Mouse (Mus musculus) liver, embryonic 15.5 days (tissue): ENCODE results near the gene Plscr2. TPM values are rescaled to one million over a fixed set of nuclear protein-coding genes. Genes with fewer than 3 reads are reported as not detected.

Experiments
- ATAC-seq: fragments of 200-750 bp; cut with Nextera tagmentation; 2 replicates; pipeline ENCODE4 v1.8.0; 2017; ENCODE audit warnings: moderate number of reproducible peaks, mild to moderate bottlenecking, moderate library complexity; ENCODE audit not compliant: insufficient read depth
- H3K27ac ChIP-seq: fragments of 300-500 bp; sonication (generic); replicated peaks from 2 replicates; pipeline ENCODE4 v1.5.1; 2015; ENCODE audit warnings: mild to moderate bottlenecking, inconsistent platforms
- H3K27me3 ChIP-seq: fragments of 300-500 bp; sonication (generic); 2 replicates; pipeline ENCODE4 v1.6.1; 2015; ENCODE audit warnings: mild to moderate bottlenecking, inconsistent platforms
- H3K36me3 ChIP-seq: fragments of 300-500 bp; sonication (generic); replicated peaks from 2 replicates; pipeline ENCODE4 v1.6.1; 2015; ENCODE audit warnings: moderate library complexity, mild to moderate bottlenecking, inconsistent platforms
- H3K4me1 ChIP-seq: fragments of 300-500 bp; sonication (generic); replicated peaks from 2 replicates; pipeline ENCODE4 v1.6.1; 2015; ENCODE audit warnings: inconsistent platforms
- H3K4me2 ChIP-seq: fragments of 300-500 bp; sonication (generic); 2 replicates; pipeline ENCODE4 v1.6.1; 2015; ENCODE audit warnings: moderate library complexity, mild to moderate bottlenecking, inconsistent platforms
- H3K4me3 ChIP-seq: fragments of 300-500 bp; sonication (generic); replicated peaks from 2 replicates; pipeline ENCODE4 v1.5.1; 2015; ENCODE audit warnings: mild to moderate bottlenecking, inconsistent platforms
- H3K9ac ChIP-seq: fragments of 300-500 bp; sonication (generic); 2 replicates; pipeline ENCODE4 v1.6.1; 2015; ENCODE audit warnings: moderate library complexity, mild to moderate bottlenecking, inconsistent platforms
- H3K9me3 ChIP-seq: fragments of 300-500 bp; sonication (generic); replicated peaks from 2 replicates; pipeline ENCODE4 v1.6.1; 2016; ENCODE audit warnings: inconsistent platforms
- WGBS: fragments of 180-500 bp; shearing (Covaris S2); methylation state at CpG from one replicate; pipeline ENCODE4 v1.1.7; 2015; ENCODE audit warnings: mixed read lengths; ENCODE audit not compliant: insufficient replicate concordance; 5-methylcytosine and 5-hydroxymethylcytosine counted together
- polyA plus RNA-seq: library from polyadenylated mRNA; unstranded; fragments of >200 nt; fragmentation: Nextera tagmentation; extraction: Ambion mirVana; gene quantifications from 2 replicates; pipeline ENCODE4 v1.2.1, GENCODE M21; 2015

Gene Plscr2
- 0.48 and 0.64 TPM in 2 replicates for polyA plus RNA-seq

GRCm38 (mm10) chr9:92275486-92276207 is at the start of gene Plscr2:
Gene Plscr2, plus strand, starts transcription at chr9:92275602.
- Histone ChIP-seq H3K9me3 (no peaks in the 10 kb centered on the region), H3K4me1 (peaks cover 28% of the 10 kb centered on the region), H3K27ac (0 out of 2 replicates have a peak within 1 kb of the TSS, but pooled peaks have one; percentile 19), H3K4me3 (no peak within 1 kb of the TSS), H3K4me2 (no peak within 1 kb of the TSS), H3K27me3 (no peaks in the 10 kb centered on the region), H3K9ac (no peak within 1 kb of the TSS), H3K36me3 (peaks cover 3% of the 10 kb centered on the region)
- WGBS, result 62% methylated on average over 9 of the region's 9 CpGs
- no peak for ATAC-seq

DNA sequence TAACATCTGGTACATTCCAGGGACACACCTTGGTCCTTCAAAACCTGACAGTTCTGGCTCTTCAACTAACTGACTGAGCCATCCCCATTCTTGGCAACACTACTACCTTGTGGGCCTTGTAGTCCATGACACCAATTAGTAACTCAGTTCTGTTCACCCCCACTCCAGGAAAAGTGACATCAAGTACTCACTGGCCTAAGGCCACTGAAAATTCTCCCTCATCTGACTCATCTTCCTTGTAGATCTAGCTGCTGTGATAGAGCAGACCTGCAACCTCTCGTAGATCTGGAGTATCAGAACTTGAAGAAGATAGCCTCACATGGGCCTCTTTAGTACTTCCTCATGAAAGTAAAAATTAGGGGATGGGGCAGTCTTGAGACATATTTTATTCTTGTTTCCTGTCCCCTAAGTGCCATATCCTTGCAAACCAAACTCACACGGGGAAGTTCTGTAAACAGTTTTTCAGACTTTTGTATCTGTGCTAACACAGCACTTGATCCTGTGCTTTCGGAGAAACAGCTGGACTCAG is 49.2 kb upstream of the Plscr2 start:
- no peak overlapping the region for H3K27ac ChIP-seq
- no peak overlapping the region for H3K9ac ChIP-seq
- no peak for ATAC-seq
- H3K4me3 ChIP-seq, result no peak overlapping the region
- no peaks in the 10 kb centered on the region for H3K9me3 ChIP-seq
- no peaks in the 10 kb centered on the region for H3K27me3 ChIP-seq
- no peaks in the 10 kb centered on the region for H3K36me3 ChIP-seq
- peaks cover 6% of the 10 kb centered on the region; the same call in 1 of the 2 replicates for H3K4me1 ChIP-seq
- 23% methylated on average over 3 of the region's 3 CpGs for WGBS
- H3K4me2 ChIP-seq, result no peak overlapping the region

DNA sequence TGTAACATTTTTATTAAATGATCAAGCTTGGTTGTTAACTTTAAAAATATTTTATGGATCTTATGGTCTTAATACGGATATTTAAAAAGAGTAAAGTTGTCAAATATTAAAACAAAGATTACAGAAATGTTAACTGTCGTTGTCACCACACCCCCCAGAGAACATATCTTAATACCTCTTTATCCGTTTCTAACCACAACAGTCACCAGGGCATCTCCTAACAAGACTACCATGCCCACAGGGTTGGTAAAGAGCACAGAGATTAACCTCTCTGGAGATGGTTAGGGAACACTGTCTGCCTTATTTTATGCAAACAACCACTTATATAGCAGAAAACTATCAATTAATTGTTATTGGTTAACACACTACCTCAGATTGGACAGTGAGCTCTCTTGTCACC is 48.6 kb upstream of the Plscr2 start:
- Histone ChIP-seq H3K9ac (no peak overlapping the region), H3K27ac (no peak overlapping the region), H3K4me3 (no peak overlapping the region), H3K9me3 (no peaks in the 10 kb centered on the region), H3K36me3 (no peaks in the 10 kb centered on the region), H3K4me2 (no peak overlapping the region), H3K27me3 (no peaks in the 10 kb centered on the region), H3K4me1 (peaks cover 6% of the 10 kb centered on the region; the same call in 1 of the 2 replicates)
- no peak for ATAC-seq
- WGBS, result 28% methylated on average over 3 of the region's 3 CpGs

GRCm38 (mm10) chr9:92228867-92229832 is 46.3 kb upstream of the Plscr2 start:
- Histone ChIP-seq H3K27ac (no peak overlapping the region), H3K36me3 (no peaks in the 10 kb centered on the region), H3K4me2 (no peak overlapping the region), H3K4me1 (peaks cover 6% of the 10 kb centered on the region; the same call in 1 of the 2 replicates), H3K9me3 (no peaks in the 10 kb centered on the region), H3K4me3 (no peak overlapping the region), H3K9ac (no peak overlapping the region), H3K27me3 (no peaks in the 10 kb centered on the region)
- WGBS, result 54% methylated on average over 16 of the region's 16 CpGs
- ATAC-seq, result no peak

- H3K9me3 ChIP-seq, result no peaks in the 10 kb centered on the region
- no peak overlapping the region for H3K4me3 ChIP-seq
- H3K27ac ChIP-seq, result no peak overlapping the region
- no peaks in the 10 kb centered on the region for H3K27me3 ChIP-seq
- H3K9ac ChIP-seq, result no peak overlapping the region
- ATAC-seq, result no peak
- no peaks in the 10 kb centered on the region for H3K36me3 ChIP-seq
- 27% methylated on average over 2 of the region's 2 CpGs for WGBS
- H3K4me1 ChIP-seq, result peaks cover 6% of the 10 kb centered on the region; the same call in 1 of the 2 replicates
- H3K4me2 ChIP-seq, result no peak overlapping the region
Measured at GRCm38 (mm10) chr9:92229833-92230205, 45.6 kb upstream of the Plscr2 start.

DNA sequence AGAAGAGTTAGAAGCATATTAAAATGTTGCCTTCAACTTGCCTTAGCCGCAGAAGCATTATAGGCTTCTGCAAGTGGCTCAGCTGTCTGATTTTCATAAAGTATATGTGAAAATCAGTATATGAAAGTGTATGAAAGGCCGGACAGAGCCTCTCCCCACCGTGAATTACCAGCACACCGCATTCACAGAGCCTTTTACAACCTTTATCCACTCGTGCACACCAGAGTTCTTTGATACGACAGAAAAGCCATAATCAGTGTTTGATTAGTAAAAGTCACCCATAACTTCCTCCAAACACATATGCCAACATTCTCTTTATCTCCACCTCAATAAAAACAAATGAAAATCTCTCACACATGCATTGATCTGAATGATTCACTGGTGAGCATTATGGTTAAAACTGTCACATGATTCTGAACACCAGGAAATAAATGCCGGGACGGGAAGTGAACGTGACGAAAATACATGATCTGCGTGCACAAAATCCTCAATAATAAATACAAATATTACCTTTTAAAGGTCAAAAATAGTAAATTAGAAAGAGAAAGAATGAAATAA is 40.4 kb upstream of the Plscr2 start:
- ATAC-seq, result no peak

GRCm38 (mm10) chr9:92248773-92249446 is 26.5 kb upstream of the Plscr2 start:
- no peaks in the 10 kb centered on the region for H3K9me3 ChIP-seq
- H3K27me3 ChIP-seq, result no peaks in the 10 kb centered on the region
- H3K4me1 ChIP-seq, result peaks cover 25% of the 10 kb centered on the region
- H3K4me2 ChIP-seq, result peak overlapping the region; percentile 70
- WGBS, result 60% methylated on average over 7 of the region's 7 CpGs
- no peak overlapping the region for H3K27ac ChIP-seq
- H3K9ac ChIP-seq, result no peak overlapping the region
- H3K36me3 ChIP-seq, result no peaks in the 10 kb centered on the region
- H3K4me3 ChIP-seq, result no peak overlapping the region
- ATAC-seq, result no peak

More for the DNA sequence above, 40.4 kb upstream of the Plscr2 start:
- no peak overlapping the region for H3K27ac ChIP-seq
- WGBS, result 76% methylated on average over 11 of the region's 11 CpGs
- H3K9me3 ChIP-seq, result no peaks in the 10 kb centered on the region
- no peaks in the 10 kb centered on the region; the same call in 1 of the 2 replicates for H3K4me1 ChIP-seq
- no peaks in the 10 kb centered on the region for H3K36me3 ChIP-seq
- H3K27me3 ChIP-seq, result no peaks in the 10 kb centered on the region
- no peak overlapping the region for H3K4me3 ChIP-seq
- no peak overlapping the region for H3K4me2 ChIP-seq
- H3K9ac ChIP-seq, result no peak overlapping the region

GRCm38 (mm10) chr9:92249447-92249852 is 26.0 kb upstream of the Plscr2 start, which contains the start of gene Plscr1:
Gene Plscr1, plus strand, starts transcription at chr9:92249750.
- Histone ChIP-seq H3K4me1 (peaks cover 28% of the 10 kb centered on the region), H3K9ac (peak within 1 kb of the TSS; percentile 54), H3K27ac (peak within 1 kb of the TSS; percentile 84), H3K36me3 (no peaks in the 10 kb centered on the region), H3K4me3 (peak within 1 kb of the TSS; percentile 63), H3K27me3 (no peaks in the 10 kb centered on the region), H3K4me2 (peak within 1 kb of the TSS; percentile 70), H3K9me3 (no peaks in the 10 kb centered on the region)
- no peak for ATAC-seq
- 34% methylated on average over 7 of the region's 7 CpGs for WGBS

DNA sequence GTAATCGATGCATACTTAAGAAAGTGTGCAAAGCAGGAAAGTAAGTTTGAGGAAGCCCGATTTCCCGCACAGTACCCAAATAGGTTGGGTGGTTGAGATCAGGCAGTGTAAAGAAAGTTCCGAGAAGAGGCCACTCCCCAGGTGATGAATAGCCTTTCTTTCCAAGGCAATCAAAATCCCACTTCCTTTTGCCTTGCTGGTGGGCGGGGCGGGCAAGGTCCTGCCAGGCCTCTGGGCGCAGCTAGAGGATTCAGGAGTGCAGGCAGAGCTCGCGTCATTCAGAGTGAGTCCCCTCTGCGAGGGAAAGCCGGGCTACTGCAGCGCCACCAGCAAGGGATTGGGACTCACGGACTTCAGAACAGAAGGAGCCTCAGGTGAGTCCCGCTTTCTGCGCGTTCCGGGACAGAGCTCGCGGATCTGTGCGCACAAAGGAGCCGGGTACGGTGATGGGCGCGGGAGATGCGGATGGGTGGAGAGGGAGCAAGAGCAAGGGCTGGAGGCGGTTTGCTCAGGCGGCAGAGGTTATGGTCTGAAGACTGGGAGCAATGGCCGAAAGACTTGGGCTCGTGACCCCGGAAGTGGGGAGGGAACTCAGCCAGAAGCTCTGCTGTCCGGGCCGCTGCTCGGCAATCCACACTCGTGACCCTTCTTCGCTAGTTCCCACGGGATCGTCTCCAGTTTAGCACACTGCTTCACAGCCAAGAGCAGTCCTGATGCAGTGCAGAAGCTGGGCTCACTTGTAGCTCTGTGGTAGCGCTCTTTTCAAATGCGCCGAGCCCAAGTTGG is 25.2 kb upstream of the Plscr2 start:
- no peaks in the 10 kb centered on the region for H3K36me3 ChIP-seq
- peak overlapping the region; percentile 63 for H3K4me3 ChIP-seq
- H3K27ac ChIP-seq, result peak overlapping the region; percentile 84
- H3K9me3 ChIP-seq, result no peaks in the 10 kb centered on the region
- WGBS, result under 1% methylated on average over 40 of the region's 40 CpGs
- H3K4me1 ChIP-seq, result peaks cover 32% of the 10 kb centered on the region
- peak; percentile 80 for ATAC-seq
- peak overlapping the region; percentile 54 for H3K9ac ChIP-seq
- no peaks in the 10 kb centered on the region for H3K27me3 ChIP-seq
- peak overlapping the region; percentile 70 for H3K4me2 ChIP-seq

GRCm38 (mm10) chr9:92252718-92253117 is 22.7 kb upstream of the Plscr2 start:
- 26% methylated on average over 5 of the region's 5 CpGs for WGBS
- Histone ChIP-seq H3K9me3 (no peaks in the 10 kb centered on the region), H3K27me3 (no peaks in the 10 kb centered on the region), H3K4me1 (peaks cover 32% of the 10 kb centered on the region), H3K36me3 (no peaks in the 10 kb centered on the region), H3K27ac (no peak overlapping the region), H3K4me3 (no peak overlapping the region), H3K9ac (no peak overlapping the region), H3K4me2 (peak overlapping the region; percentile 48)
- no peak for ATAC-seq
